Mouse (Mus musculus) fibroblast of lung, adult 2 months (primary cell): ENCODE measurements around the gene Stpg2.
"Not testable (repeated sequence)": the region's sequence is repeated elsewhere in the genome, so short reads cannot be mapped to it uniquely, and the experiment has no call there.

Experiments used
- DNase-seq: peaks from one replicate; pipeline ENCODE4 v3.0.0-alpha.2; 2011; ENCODE audit warnings: low read depth

The Stpg2 gene

DNA sequence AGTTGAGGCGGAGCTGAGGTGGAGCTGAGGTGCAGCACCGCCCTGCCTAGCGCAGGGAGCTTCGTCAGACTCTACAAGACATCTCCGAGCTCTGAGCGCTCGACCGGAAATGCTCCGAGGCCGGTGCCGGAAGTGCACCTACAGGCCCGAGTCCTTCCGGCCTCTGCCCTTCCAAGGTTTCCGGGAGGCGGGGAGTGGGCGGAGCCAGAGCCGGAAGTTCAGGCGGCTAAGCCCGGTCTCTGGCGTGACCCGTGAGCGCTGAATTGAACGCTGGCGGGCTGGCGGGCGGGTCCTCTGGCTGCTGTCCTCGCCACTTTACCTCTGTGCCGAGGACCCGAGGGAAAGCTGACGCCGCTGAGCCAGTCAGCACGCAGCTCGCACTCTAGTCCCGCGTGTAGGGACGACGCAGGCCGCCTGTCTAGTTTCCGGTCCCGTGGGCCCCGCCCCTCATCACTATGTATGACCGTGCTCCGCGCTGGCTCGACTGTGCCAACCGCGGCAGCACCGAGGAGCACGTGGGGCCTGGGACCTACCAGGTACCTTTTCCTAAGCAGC lies at the start of gene Stpg2:
Gene Stpg2, plus strand, starts transcription at position 251 of the 555 bp plus-strand sequence.
- DNase-seq: peak; percentile 61

DNA sequence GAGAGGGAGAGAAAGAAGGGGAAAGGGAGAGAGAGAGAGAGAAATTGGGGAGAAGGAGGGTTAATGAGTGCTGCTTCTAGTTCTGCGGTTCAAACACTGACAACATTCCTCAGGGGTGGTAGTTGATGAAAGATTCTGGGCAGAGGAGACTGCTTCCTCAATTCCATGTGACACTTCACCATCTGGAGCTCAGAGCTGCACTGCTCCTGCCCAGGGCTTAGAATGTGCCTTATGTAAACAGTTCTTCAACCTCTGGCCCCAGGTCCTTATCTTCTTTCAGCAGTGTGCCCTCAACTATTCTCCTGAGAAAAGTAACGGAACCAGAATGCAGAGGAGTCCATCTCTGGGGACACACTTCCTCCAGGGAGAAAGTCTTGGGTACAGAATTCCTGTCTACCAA lies 43.3 kb upstream of the Stpg2 start:
- peak; percentile 24 for DNase-seq

GRCm38 (mm10) chr3:139162658-139163057 lies 42.8 kb upstream of the Stpg2 start:
- no peak for DNase-seq

GRCm38 (mm10) chr3:139168510-139169269 lies 36.8 kb upstream of the Stpg2 start:
- no peak for DNase-seq

- no peak for DNase-seq
Measured at GRCm38 (mm10) chr3:139169740-139170139, 35.8 kb upstream of the Stpg2 start.

GRCm38 (mm10) chr3:139176936-139177335 lies 28.6 kb upstream of the Stpg2 start:
- no peak for DNase-seq

- DNase-seq: no peak
Measured at GRCm38 (mm10) chr3:139191541-139191940, 14.0 kb upstream of the Stpg2 start.

- DNase-seq: no peak
Measured at GRCm38 (mm10) chr3:139193917-139194316, 11.6 kb upstream of the Stpg2 start.

DNA sequence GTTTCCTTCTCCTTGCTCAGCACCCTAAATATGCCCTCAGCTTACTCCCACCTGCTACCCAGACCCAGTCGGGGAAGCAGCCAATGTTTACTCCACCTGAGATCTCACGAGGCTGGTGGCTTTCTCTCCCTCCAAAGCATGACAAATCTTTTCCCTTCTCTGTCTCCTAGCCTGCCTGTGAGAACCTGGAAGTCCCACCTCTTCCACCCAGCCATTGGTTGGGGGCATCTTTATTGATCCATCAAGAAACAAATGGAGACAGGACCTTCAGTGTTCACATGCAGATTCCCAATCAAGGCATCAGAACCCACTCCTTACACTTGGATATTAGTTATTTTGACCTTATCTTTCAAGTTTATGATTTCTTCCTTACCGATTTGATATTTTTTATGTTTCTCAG lies 7.1 kb upstream of the Stpg2 start:
- DNase-seq: no peak

GRCm38 (mm10) chr3:139200324-139200723 lies 5.2 kb upstream of the Stpg2 start:
- DNase-seq: no peak

- DNase-seq: no peak
Measured at GRCm38 (mm10) chr3:139216945-139217344, 11.5 kb downstream of the Stpg2 start.

DNA sequence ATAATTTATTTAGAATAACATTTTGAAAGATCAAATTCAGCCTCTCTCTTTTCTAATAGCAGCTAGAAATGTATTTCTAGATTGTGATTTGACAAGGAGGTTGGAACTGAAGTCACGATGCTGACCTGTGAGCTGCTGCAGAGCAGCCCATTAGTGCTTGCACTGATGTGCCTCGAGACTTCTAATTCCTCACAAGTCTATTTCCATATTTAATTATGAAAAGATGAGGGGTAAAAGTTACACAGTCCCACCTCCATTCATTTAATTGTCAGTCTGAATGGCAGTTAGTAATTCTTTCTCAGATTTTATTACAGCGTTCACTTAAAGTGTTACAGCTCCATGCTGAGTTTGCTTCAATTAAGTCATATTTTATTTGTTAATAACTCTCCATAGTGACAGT lies 19.6 kb downstream of the Stpg2 start:
- DNase-seq: no peak

GRCm38 (mm10) chr3:139226811-139227210 lies 21.3 kb downstream of the Stpg2 start:
- no peak for DNase-seq

DNA sequence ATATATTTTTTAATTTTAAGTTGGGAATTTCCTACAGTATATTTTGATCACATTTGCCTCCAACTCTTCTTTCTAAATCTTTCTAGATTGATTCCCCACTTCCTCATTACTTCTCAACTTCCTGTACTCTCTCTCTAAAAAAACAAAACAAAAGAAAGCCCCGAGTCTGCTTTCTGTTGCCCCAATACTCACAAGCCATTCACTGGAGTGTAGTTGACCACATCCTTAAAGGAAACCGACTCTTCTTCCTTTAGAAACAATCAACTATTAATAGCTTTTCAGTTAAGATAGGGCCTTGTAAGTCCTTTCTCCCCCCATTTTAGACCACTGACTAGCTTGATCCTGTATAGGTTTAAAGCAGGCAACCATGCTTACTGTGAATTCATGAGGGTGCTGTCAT lies 39.7 kb downstream of the Stpg2 start:
- DNase-seq: no peak

DNA sequence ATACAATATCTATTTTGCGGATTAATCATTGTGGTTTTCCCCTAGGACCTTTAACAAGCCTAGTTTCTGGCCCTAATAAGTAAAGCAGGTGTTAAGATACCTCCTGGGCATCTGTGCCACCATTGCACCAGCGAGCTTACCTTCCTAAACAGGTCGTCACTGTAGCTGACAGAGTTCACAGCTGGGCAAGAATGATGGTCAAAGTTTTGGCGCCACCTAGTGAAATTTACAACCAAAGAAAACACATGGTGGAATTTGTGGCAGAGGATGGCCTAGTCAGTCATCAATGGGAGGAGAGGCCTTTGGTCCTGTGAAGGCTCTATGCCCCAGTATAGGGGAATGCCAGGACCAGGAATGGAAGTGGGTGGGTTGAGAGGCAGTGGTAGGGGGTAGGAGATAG lies 41.0 kb downstream of the Stpg2 start:
- no peak for DNase-seq

DNA sequence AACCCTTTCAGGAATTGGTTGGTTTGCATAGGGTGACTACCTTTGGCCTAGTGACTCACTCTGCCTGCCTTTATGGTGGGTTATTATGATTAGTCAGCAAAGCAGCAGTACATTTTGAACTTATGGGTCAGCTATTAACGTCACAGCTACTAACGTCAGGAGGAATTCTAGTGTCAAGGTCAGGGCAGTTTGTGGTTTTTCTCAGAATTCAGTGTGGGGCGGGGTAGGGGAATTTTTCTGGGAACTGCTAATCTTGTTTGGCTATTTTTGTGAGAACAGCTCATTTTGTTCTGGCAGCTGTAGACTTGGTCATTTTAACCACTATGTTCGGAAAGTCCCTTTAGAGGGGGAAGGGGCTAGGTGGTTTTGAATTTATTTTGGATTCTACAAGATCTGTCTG lies 56.9 kb downstream of the Stpg2 start:
- not testable (repeated sequence) for DNase-seq

GRCm38 (mm10) chr3:139297909-139298308 lies 92.4 kb downstream of the Stpg2 start:
- DNase-seq: no peak

- DNase-seq: no peak
Measured at GRCm38 (mm10) chr3:139308078-139308809, 102.8 kb downstream of the Stpg2 start.

- DNase-seq: no peak
Measured at GRCm38 (mm10) chr3:139311721-139312120, 106.2 kb downstream of the Stpg2 start.

GRCm38 (mm10) chr3:139380494-139380893 lies 175.0 kb downstream of the Stpg2 start:
- DNase-seq: no peak

DNA sequence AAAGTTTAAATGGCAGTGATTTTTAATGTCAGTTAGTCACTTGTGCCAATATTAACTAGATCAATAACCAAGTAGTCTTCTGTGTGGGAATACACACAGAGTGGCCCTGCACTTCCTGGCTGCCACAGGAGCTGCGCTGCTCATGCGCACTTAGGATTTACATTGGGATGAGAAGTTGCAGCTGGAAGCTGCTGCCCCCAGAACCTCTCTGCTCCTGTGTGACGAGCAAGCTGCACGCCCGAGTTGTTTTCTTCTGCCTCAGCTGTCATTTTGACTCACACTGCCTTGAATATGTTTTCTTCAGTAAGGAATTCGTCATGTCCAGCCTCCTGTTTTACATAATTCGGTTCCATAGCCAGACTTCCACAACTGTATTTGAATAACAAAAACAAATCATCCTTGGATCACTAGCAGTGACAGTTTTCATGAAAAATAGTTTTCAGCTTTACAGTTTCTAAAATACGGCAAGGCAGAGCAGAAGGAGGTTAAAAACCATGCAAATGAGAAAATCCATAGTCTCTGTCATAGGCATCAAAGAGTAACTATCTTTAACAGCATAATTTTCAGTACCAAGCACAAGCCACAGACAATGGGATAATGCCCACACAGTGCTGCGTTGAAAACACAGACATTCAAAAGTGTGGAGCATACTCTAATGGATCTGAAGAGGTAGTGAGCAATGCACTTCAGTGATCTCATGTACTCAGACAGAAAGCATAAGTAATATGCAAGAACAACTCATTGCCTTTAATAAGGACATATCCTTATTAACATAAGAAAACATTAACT lies 191.8 kb downstream of the Stpg2 start:
- DNase-seq: no peak

GRCm38 (mm10) chr3:139404673-139405072 lies 199.2 kb downstream of the Stpg2 start:
- no peak for DNase-seq
